Mouse (Mus musculus) cerebellum, adult 2 months (tissue): ENCODE results near the gene Ndufa9. TPM values are rescaled to one million over a fixed set of nuclear protein-coding genes. Genes with fewer than 3 reads are reported as not detected.
A peak's percentile ranks its signal among the peaks of the same experiment; 100 is the strongest.

ENCODE experiments used
- DNase-seq, 2 experiments: peaks; one replicate each; pipeline ENCODE4 v3.0.0; 2021
- H3K27ac ChIP-seq: fragments of 200-500 bp; 2 replicates; pipeline ENCODE4 v1.5.1; 2012; ENCODE audit warnings: low read length, control low read depth, inconsistent platforms; ENCODE audit not compliant: insufficient read depth
- H3K27me3 ChIP-seq: fragments of 200-500 bp; 2 replicates; pipeline ENCODE4 v1.6.1; 2012; ENCODE audit warnings: inconsistent platforms, mild to moderate bottlenecking, low read length, moderate library complexity; ENCODE audit not compliant: control insufficient read depth, insufficient read depth
- H3K4me1 ChIP-seq: fragments of 200-500 bp; 2 replicates; pipeline ENCODE4 v1.6.1; 2011; ENCODE audit warnings: low read length; ENCODE audit not compliant: control insufficient read depth, insufficient read depth
- H3K4me3 ChIP-seq: fragments of 200-500 bp; replicated peaks from 2 replicates; pipeline ENCODE3; 2011; ENCODE audit warnings: mild to moderate bottlenecking, low read depth, low read length, control low read depth; ENCODE audit not compliant: insufficient read depth
- CTCF ChIP-seq: fragments of 200-500 bp; IDR thresholded peaks from 2 replicates; pipeline ENCODE4 v1.5.1; 2011; ENCODE audit warnings: low read depth, mild to moderate bottlenecking, control low read depth, low read length, moderate library complexity, borderline replicate concordance; ENCODE audit not compliant: insufficient read depth
- POLR2A ChIP-seq: fragments of 200-500 bp; IDR thresholded peaks from 2 replicates; pipeline ENCODE4 v1.6.1; 2011; ENCODE audit warnings: low read length, control low read depth, borderline replicate concordance; ENCODE audit not compliant: insufficient read depth
- WGBS: fragments of 180-500 bp; shearing (Covaris S2); methylation state at CpG from one replicate; pipeline ENCODE4 v1.1.7; 2018; 5-methylcytosine and 5-hydroxymethylcytosine counted together
- polyA plus RNA-seq: library from polyadenylated mRNA; depleted of rRNA; stranded (reverse); fragments of >200 nt; gene quantifications from 2 replicates; pipeline ENCODE4 v1.2.3, GENCODE M21; 2012

The Ndufa9 gene
- polyA plus RNA-seq, 1 experiment = 190 TPM

GRCm38 (mm10) chr6:126811481-126811880 is 37.5 kb downstream of the Ndufa9 start:
- no peak overlapping the region for H3K4me3 ChIP-seq
- no peaks in the 10 kb centered on the region; the same call in 1 of the 2 replicates for H3K27me3 ChIP-seq
- no peaks in the 10 kb centered on the region for H3K4me1 ChIP-seq
- no peak overlapping the region for H3K27ac ChIP-seq
- TF ChIP-seq POLR2A = no peak
- TF ChIP-seq CTCF = no peak
- no peak for DNase-seq
- 86% methylated on average over 4 of the region's 4 CpGs for WGBS

GRCm38 (mm10) chr6:126808561-126808960 is 40.4 kb downstream of the Ndufa9 start:
- TF ChIP-seq CTCF (no peak), POLR2A (no peak)
- H3K27me3 ChIP-seq = no peaks in the 10 kb centered on the region; the same call in 1 of the 2 replicates
- H3K27ac ChIP-seq = no peak overlapping the region
- no peaks in the 10 kb centered on the region for H3K4me1 ChIP-seq
- DNase-seq = no peak
- 61% methylated on average over 8 of the region's 8 CpGs for WGBS
- no peak overlapping the region for H3K4me3 ChIP-seq

- 73% methylated on average over 4 of the region's 4 CpGs for WGBS
- DNase-seq = no peak
- H3K4me3 ChIP-seq = no peak overlapping the region
- TF ChIP-seq POLR2A = no peak
- TF ChIP-seq CTCF = no peak
- H3K27ac ChIP-seq = no peak overlapping the region
- no peaks in the 10 kb centered on the region for H3K4me1 ChIP-seq
- no peaks in the 10 kb centered on the region; the same call in 1 of the 2 replicates for H3K27me3 ChIP-seq
Observed at GRCm38 (mm10) chr6:126808134-126808533, 40.8 kb downstream of the Ndufa9 start.

GRCm38 (mm10) chr6:126806783-126807182 is 42.2 kb downstream of the Ndufa9 start:
- H3K27me3 ChIP-seq = no peaks in the 10 kb centered on the region; the same call in 1 of the 2 replicates
- DNase-seq = no peak
- WGBS = 88% methylated on average over 3 of the region's 3 CpGs
- H3K4me3 ChIP-seq = no peak overlapping the region
- H3K4me1 ChIP-seq = no peaks in the 10 kb centered on the region
- no peak overlapping the region for H3K27ac ChIP-seq
- TF ChIP-seq POLR2A = no peak

- Histone ChIP-seq H3K27me3 (no peaks in the 10 kb centered on the region), H3K27ac (no peak overlapping the region), H3K4me3 (no peak overlapping the region), H3K4me1 (no peaks in the 10 kb centered on the region)
- DNase-seq = no peak
- TF ChIP-seq CTCF = no peak
- TF ChIP-seq POLR2A = no peak
- WGBS = 29% methylated on average over 11 of the region's 11 CpGs
Observed at GRCm38 (mm10) chr6:126802946-126803345, 46.0 kb downstream of the Ndufa9 start.

- 28% methylated on average over 6 of the region's 6 CpGs for WGBS
- no peak overlapping the region for H3K4me3 ChIP-seq
- H3K27ac ChIP-seq = no peak overlapping the region
- no peak for DNase-seq
- TF ChIP-seq CTCF = no peak
- TF ChIP-seq POLR2A = no peak
- no peaks in the 10 kb centered on the region for H3K27me3 ChIP-seq
- H3K4me1 ChIP-seq = no peaks in the 10 kb centered on the region
Observed at GRCm38 (mm10) chr6:126794751-126795150, 54.2 kb downstream of the Ndufa9 start.

GRCm38 (mm10) chr6:126793689-126794088 is 55.2 kb downstream of the Ndufa9 start:
- WGBS = 97% methylated on average over 6 of the region's 6 CpGs
- no peaks in the 10 kb centered on the region for H3K4me1 ChIP-seq
- no peak for DNase-seq
- TF ChIP-seq CTCF = no peak
- no peak overlapping the region for H3K4me3 ChIP-seq
- no peak overlapping the region for H3K27ac ChIP-seq
- H3K27me3 ChIP-seq = no peaks in the 10 kb centered on the region

- Histone ChIP-seq H3K27me3 (no peaks in the 10 kb centered on the region), H3K27ac (no peak overlapping the region), H3K4me3 (no peak overlapping the region), H3K4me1 (no peaks in the 10 kb centered on the region)
- no peak for DNase-seq
- 37% methylated on average over 12 of the region's 12 CpGs for WGBS
- TF ChIP-seq CTCF (peak; percentile 23; the same call in 1 of the 2 replicates), POLR2A (no peak)
Observed at GRCm38 (mm10) chr6:126791964-126792363, 57.0 kb downstream of the Ndufa9 start.
